Mouse (Mus musculus): Measurements from ENCODE around the gene Pdgfb. TPM values are rescaled to one million over a fixed set of nuclear protein-coding genes. Genes with fewer than 3 reads are reported as not detected.

Gene Pdgfb
- polyA plus RNA-seq, 1 experiment from 2014 or later = 0.85 TPM

GRCm38 (mm10) chr15:79951226-79951625, 63.6 kb downstream of the Pdgfb start:
- Histone ChIP-seq H3K27ac (ENCODE audit: low read depth) (no peak overlapping the region), H3K4me1 (ENCODE audit: insufficient read depth) (peaks cover 5% of the 10 kb centered on the region; the same call in 1 of the 2 replicates), H3K36me3 (replicated peaks; ENCODE audit: insufficient read depth, low read length) (no peaks in the 10 kb centered on the region), H3K27me3 (ENCODE audit: insufficient read depth, low read length) (peaks cover 3% of the 10 kb centered on the region; the same call in 1 of the 2 replicates), H3K4me3 (ENCODE audit: low read depth, low read length) (no peak overlapping the region), H3K9ac (replicated peaks) (no peak overlapping the region), H3K9me3 (ENCODE audit: low read length) (no peaks in the 10 kb centered on the region), H3K4me2 (ENCODE audit: low read depth, low read length) (no peak overlapping the region)
- ATAC-seq = no peak
- DNase-seq = no peak
- 73% methylated on average over 6 of the region's 6 CpGs for WGBS (ENCODE audit: insufficient replicate concordance)
- TF ChIP-seq CTCF (IDR thresholded peaks at IDR 0.05; ENCODE audit: low read depth) (no peak), EP300 (IDR thresholded peaks at IDR 0.05; ENCODE audit: low read depth) (no peak)

- no peaks in the 10 kb centered on the region for H3K36me3 ChIP-seq (replicated peaks; ENCODE audit: insufficient read depth, low read length)
- 0 out of 2 replicates have a peak overlapping the region, but pooled peaks have one; percentile 3 for H3K27ac ChIP-seq (ENCODE audit: low read depth)
- H3K27me3 ChIP-seq (ENCODE audit: insufficient read depth, low read length) = peaks cover 3% of the 10 kb centered on the region; the same call in 1 of the 2 replicates
- TF ChIP-seq EP300 (IDR thresholded peaks at IDR 0.05; ENCODE audit: low read depth) (no peak), CTCF (IDR thresholded peaks at IDR 0.05; ENCODE audit: low read depth) (peak; percentile 71)
- peaks cover 5% of the 10 kb centered on the region; the same call in 1 of the 2 replicates for H3K4me1 ChIP-seq (ENCODE audit: insufficient read depth)
- no peaks in the 10 kb centered on the region for H3K9me3 ChIP-seq (ENCODE audit: low read length)
- DNase-seq = peak; percentile 53
- H3K4me3 ChIP-seq (ENCODE audit: low read depth, low read length) = 0 out of 2 replicates have a peak overlapping the region, but pooled peaks have one; percentile 7
- WGBS (ENCODE audit: insufficient replicate concordance) = 6% methylated on average over 24 of the region's 24 CpGs
- no peak overlapping the region for H3K9ac ChIP-seq (replicated peaks)
- peak; percentile 18; the same call in 1 of the 2 replicates for ATAC-seq
- H3K4me2 ChIP-seq (ENCODE audit: low read depth, low read length) = peak overlapping the region; percentile 59
These were observed 64.3 kb downstream of the Pdgfb start for GRCm38 (mm10) chr15:79950250-79951025.

GRCm38 (mm10) chr15:79947681-79948080, 67.1 kb downstream of the Pdgfb start:
- H3K4me2 ChIP-seq (ENCODE audit: low read depth, low read length) = no peak overlapping the region
- H3K27me3 ChIP-seq (ENCODE audit: insufficient read depth, low read length) = peaks cover 3% of the 10 kb centered on the region; the same call in 1 of the 2 replicates
- DNase-seq = no peak
- no peaks in the 10 kb centered on the region for H3K36me3 ChIP-seq (replicated peaks; ENCODE audit: insufficient read depth, low read length)
- no peak overlapping the region for H3K27ac ChIP-seq (ENCODE audit: low read depth)
- H3K9ac ChIP-seq (replicated peaks) = no peak overlapping the region
- TF ChIP-seq CTCF (IDR thresholded peaks at IDR 0.05; ENCODE audit: low read depth) (0 out of 2 replicates have a peak, but pooled peaks have one; percentile 19), EP300 (IDR thresholded peaks at IDR 0.05; ENCODE audit: low read depth) (no peak)
- H3K4me1 ChIP-seq (ENCODE audit: insufficient read depth) = peaks cover 5% of the 10 kb centered on the region; the same call in 1 of the 2 replicates
- H3K4me3 ChIP-seq (ENCODE audit: low read depth, low read length) = no peak overlapping the region
- no peaks in the 10 kb centered on the region for H3K9me3 ChIP-seq (ENCODE audit: low read length)
- ATAC-seq = no peak
- 71% methylated on average over 6 of the region's 6 CpGs for WGBS (ENCODE audit: insufficient replicate concordance)

- ATAC-seq (no peak), DNase-seq (peak; percentile 45)
- Histone ChIP-seq H3K9ac (replicated peaks) (no peak overlapping the region), H3K27me3 (ENCODE audit: insufficient read depth, low read length) (peaks cover under 1% of the 10 kb centered on the region; the same call in 1 of the 2 replicates), H3K4me1 (ENCODE audit: insufficient read depth) (peaks cover 5% of the 10 kb centered on the region; the same call in 1 of the 2 replicates), H3K9me3 (ENCODE audit: low read length) (no peaks in the 10 kb centered on the region), H3K27ac (ENCODE audit: low read depth) (no peak overlapping the region), H3K4me2 (ENCODE audit: low read depth, low read length) (no peak overlapping the region), H3K36me3 (replicated peaks; ENCODE audit: insufficient read depth, low read length) (no peaks in the 10 kb centered on the region), H3K4me3 (ENCODE audit: low read depth, low read length) (no peak overlapping the region)
- TF ChIP-seq EP300 (IDR thresholded peaks at IDR 0.05; ENCODE audit: low read depth) (no peak), CTCF (IDR thresholded peaks at IDR 0.05; ENCODE audit: low read depth) (peak; percentile 61)
- WGBS (ENCODE audit: insufficient replicate concordance) = 75% methylated on average over 9 of the region's 9 CpGs
These were observed 68.0 kb downstream of the Pdgfb start for GRCm38 (mm10) chr15:79946790-79947189.

GRCm38 (mm10) chr15:79946022-79946421, 68.8 kb downstream of the Pdgfb start:
- H3K4me3 ChIP-seq (ENCODE audit: low read depth, low read length) = no peak overlapping the region
- no peak overlapping the region for H3K9ac ChIP-seq (replicated peaks)
- H3K27me3 ChIP-seq (ENCODE audit: insufficient read depth, low read length) = no peaks in the 10 kb centered on the region; the same call in 1 of the 2 replicates
- H3K27ac ChIP-seq (ENCODE audit: low read depth) = no peak overlapping the region
- H3K4me2 ChIP-seq (ENCODE audit: low read depth, low read length) = no peak overlapping the region
- peak; percentile 98 for TF ChIP-seq CTCF (IDR thresholded peaks at IDR 0.05; ENCODE audit: low read depth)
- no peak for TF ChIP-seq EP300 (IDR thresholded peaks at IDR 0.05; ENCODE audit: low read depth)
- ATAC-seq (peak; percentile 85), DNase-seq (peak; percentile 90)
- WGBS (ENCODE audit: insufficient replicate concordance) = 8% methylated on average over 4 of the region's 4 CpGs
- no peaks in the 10 kb centered on the region for H3K36me3 ChIP-seq (replicated peaks; ENCODE audit: insufficient read depth, low read length)
- H3K4me1 ChIP-seq (ENCODE audit: insufficient read depth) = peaks cover 5% of the 10 kb centered on the region; the same call in 1 of the 2 replicates
- H3K9me3 ChIP-seq (ENCODE audit: low read length) = no peaks in the 10 kb centered on the region

Small RNA genes lying within 50 kb of the gene (microRNA-seq; reads per million reads assigned to microRNA genes)
- gene Mir7213 = 1.6 reads per million

Other genes starting within 250 kb of the Pdgfb start
- gene Dnal4, start 237.1 kb downstream of the Pdgfb start, polyA plus RNA-seq (2015; fragmentation: Nextera tagmentation; extraction: Ambion mirVana) = 9.7 and 10.2 TPM in 2 replicates
- 0.09 and 0.13 TPM in 2 replicates for gene Nptxr, start 210.2 kb downstream of the Pdgfb start, polyA plus RNA-seq (2015; fragmentation: Nextera tagmentation; extraction: Ambion mirVana)
- not detected in 2 replicates for gene Npcd, start 180.7 kb downstream of the Pdgfb start, polyA plus RNA-seq (2015; fragmentation: Nextera tagmentation; extraction: Ambion mirVana)
- gene Cbx6, start 180.3 kb downstream of the Pdgfb start, polyA plus RNA-seq (2015; fragmentation: Nextera tagmentation; extraction: Ambion mirVana) = 3.9 and 4.4 TPM in 2 replicates
- gene Apobec3, start 123.3 kb downstream of the Pdgfb start, polyA plus RNA-seq (2015; fragmentation: Nextera tagmentation; extraction: Ambion mirVana) = 34.6 and 38.1 TPM in 2 replicates
- 1.0 and 1.2 TPM in 2 replicates for gene Cbx7, start 43.9 kb downstream of the Pdgfb start, polyA plus RNA-seq (2015; fragmentation: Nextera tagmentation; extraction: Ambion mirVana)
- gene Syngr1, start 76.4 kb upstream of the Pdgfb start, polyA plus RNA-seq (2015; fragmentation: Nextera tagmentation; extraction: Ambion mirVana) = 10.3 and 10.4 TPM in 2 replicates
- gene Rpl3, start 76.9 kb upstream of the Pdgfb start, polyA plus RNA-seq (2015; fragmentation: Nextera tagmentation; extraction: Ambion mirVana) = 394 and 407 TPM in 2 replicates
- gene Tab1, start 118.2 kb upstream of the Pdgfb start, polyA plus RNA-seq (2015; fragmentation: Nextera tagmentation; extraction: Ambion mirVana) = 7.0 and 7.5 TPM in 2 replicates
- 0.12 and 0.14 TPM in 2 replicates for gene Mgat3, start 158.7 kb upstream of the Pdgfb start, polyA plus RNA-seq (2015; fragmentation: Nextera tagmentation; extraction: Ambion mirVana)
- 8.5 and 8.6 TPM in 2 replicates for gene Mief1, start 219.0 kb upstream of the Pdgfb start, polyA plus RNA-seq (2015; fragmentation: Nextera tagmentation; extraction: Ambion mirVana)
- not detected in 2 replicates for gene AC140267.1, start 220.9 kb upstream of the Pdgfb start, polyA plus RNA-seq (2015; fragmentation: Nextera tagmentation; extraction: Ambion mirVana)
- gene Atf4, start 240.2 kb upstream of the Pdgfb start, polyA plus RNA-seq (2015; fragmentation: Nextera tagmentation; extraction: Ambion mirVana) = 64.3 and 65.7 TPM in 2 replicates
- gene Rps19bp1, start 249.3 kb upstream of the Pdgfb start, polyA plus RNA-seq (2015; fragmentation: Nextera tagmentation; extraction: Ambion mirVana) = 27.0 and 27.5 TPM in 2 replicates

Measured in liver, postnatal 0 days (tissue).